Mouse (Mus musculus): ENCODE measurements around the gene Elmod3. TPM values are rescaled to one million over a fixed set of nuclear protein-coding genes. Genes with fewer than 3 reads are reported as not detected.
A peak's percentile ranks its signal among the peaks of the same experiment; 100 is the strongest.

Elmod3 gene
- 18.4 and 19.1 TPM in 2 replicates for polyA plus RNA-seq (2012; rRNA removed)

GRCm38 (mm10) chr6:72597956-72598753 is at the start of gene Elmod3, which contains the start of gene Retsat:
Gene Elmod3, minus strand, starts transcription at chr6:72598413.
Gene Retsat, plus strand, starts transcription at chr6:72598475.
- DNase-seq (ENCODE audit: low spot score): peak; percentile 86

- no peak for DNase-seq (ENCODE audit: low spot score)
Observed at GRCm38 (mm10) chr6:72647383-72647820, 49.2 kb upstream of the Elmod3 start.

- no peak for DNase-seq (ENCODE audit: low spot score)
Observed at GRCm38 (mm10) chr6:72645364-72645763, 47.2 kb upstream of the Elmod3 start.

- DNase-seq (ENCODE audit: low spot score): no peak
Observed at GRCm38 (mm10) chr6:72644576-72644975, 46.4 kb upstream of the Elmod3 start.

GRCm38 (mm10) chr6:72641218-72641954 is 43.2 kb upstream of the Elmod3 start:
- DNase-seq (ENCODE audit: low spot score): no peak

- no peak for DNase-seq (ENCODE audit: low spot score)
Observed at GRCm38 (mm10) chr6:72636940-72637339, 38.7 kb upstream of the Elmod3 start.

GRCm38 (mm10) chr6:72635760-72636431 is 37.7 kb upstream of the Elmod3 start:
- DNase-seq (ENCODE audit: low spot score): no peak

GRCm38 (mm10) chr6:72634311-72634710 is 36.1 kb upstream of the Elmod3 start:
- DNase-seq (ENCODE audit: low spot score): no peak

- no peak for DNase-seq (ENCODE audit: low spot score)
Observed at GRCm38 (mm10) chr6:72631700-72632099, 33.5 kb upstream of the Elmod3 start.

GRCm38 (mm10) chr6:72630961-72631360 is 32.7 kb upstream of the Elmod3 start:
- no peak for DNase-seq (ENCODE audit: low spot score)

GRCm38 (mm10) chr6:72630370-72630769 is 32.2 kb upstream of the Elmod3 start:
- no peak for DNase-seq (ENCODE audit: low spot score)

GRCm38 (mm10) chr6:72627276-72627675 is 29.1 kb upstream of the Elmod3 start:
- no peak for DNase-seq (ENCODE audit: low spot score)

- no peak for DNase-seq (ENCODE audit: low spot score)
Observed at GRCm38 (mm10) chr6:72626391-72626790, 28.2 kb upstream of the Elmod3 start.

- DNase-seq (ENCODE audit: low spot score): no peak
Observed at GRCm38 (mm10) chr6:72623661-72624402, 25.6 kb upstream of the Elmod3 start.

- no peak for DNase-seq (ENCODE audit: low spot score)
Observed at GRCm38 (mm10) chr6:72622917-72623316, 24.7 kb upstream of the Elmod3 start.

GRCm38 (mm10) chr6:72620920-72621319 is 22.7 kb upstream of the Elmod3 start:
- DNase-seq (ENCODE audit: low spot score): no peak

GRCm38 (mm10) chr6:72619734-72620532 is 21.7 kb upstream of the Elmod3 start:
- DNase-seq (ENCODE audit: low spot score): no peak

- peak; percentile 84 for DNase-seq (ENCODE audit: low spot score)
Observed at GRCm38 (mm10) chr6:72616643-72617288, 18.6 kb upstream of the Elmod3 start, which contains the start of gene Tgoln1. Gene Tgoln1, minus strand, starts transcription at chr6:72617000.

GRCm38 (mm10) chr6:72615561-72616375 is 17.6 kb upstream of the Elmod3 start:
- no peak for DNase-seq (ENCODE audit: low spot score)
